Mouse (Mus musculus) C2C12 (cell line): ENCODE results near the gene Zkscan2.

Source experiments
- CEBPB ChIP-seq: IDR thresholded peaks from one replicate; pipeline ENCODE4 v1.6.1; 2011; ENCODE audit warnings: low read depth, mild to moderate bottlenecking, control low read depth, moderate library complexity
- CTCF ChIP-seq: IDR thresholded peaks from one replicate; pipeline ENCODE4 v1.5.1; 2011; ENCODE audit not compliant: control insufficient read depth, insufficient read depth, insufficient read length

- TF ChIP-seq CEBPB (no peak), CTCF (no peak)
Observed at GRCm38 (mm10) chr7:123461316-123461715, 38.9 kb downstream of the Zkscan2 start.
